Mouse (Mus musculus): ENCODE data around the gene Cacna2d2.

- TF ChIP-seq CTCF (IDR thresholded peaks at IDR 0.05; ENCODE audit: control insufficient read depth, insufficient read depth, insufficient replicate concordance, low read depth, low read length) = no peak
- no peak for TF ChIP-seq POLR2A (IDR thresholded peaks at IDR 0.05; ENCODE audit: control insufficient read depth, low read depth, low read length)
Observed at GRCm38 (mm10) chr9:107538231-107538630, 138.8 kb downstream of the Cacna2d2 start.
